Mouse (Mus musculus) C2C12 (cell line): ENCODE results near the gene Frg2f1. TPM values are rescaled to one million over a fixed set of nuclear protein-coding genes. Genes with fewer than 3 reads are reported as not detected.
A peak's percentile ranks its signal among the peaks of the same experiment; 100 is the strongest.
"Not testable (repeated sequence)": the region's sequence is repeated elsewhere in the genome, so short reads cannot be mapped to it uniquely, and the experiment has no call there.

Experiments used
- H3K27me3 ChIP-seq: one replicate; pipeline ENCODE4 v1.6.1; 2011; ENCODE audit not compliant: control insufficient read depth, insufficient read depth, insufficient read length
- H3K36me3 ChIP-seq: one replicate; pipeline ENCODE4 v1.6.1; 2011; ENCODE audit not compliant: control insufficient read depth, insufficient read depth
- H3K4me3 ChIP-seq: one replicate; pipeline ENCODE4 v1.5.1; 2011; ENCODE audit warnings: mild to moderate bottlenecking, control low read depth; ENCODE audit not compliant: poor library complexity, insufficient read depth, severe bottlenecking
- H3K79me2 ChIP-seq: one replicate; pipeline ENCODE4 v1.6.1; 2011; ENCODE audit not compliant: control insufficient read depth, insufficient read depth
- H3K79me3 ChIP-seq: one replicate; pipeline ENCODE4 v1.6.1; 2011; ENCODE audit warnings: low read depth, control low read depth
- H3ac ChIP-seq: one replicate; pipeline ENCODE3; 2011; ENCODE audit warnings: low read depth; ENCODE audit not compliant: control insufficient read depth, insufficient read length
- CEBPB ChIP-seq: IDR thresholded peaks from one replicate; pipeline ENCODE4 v1.6.1; 2011; ENCODE audit warnings: low read depth, mild to moderate bottlenecking, control low read depth, moderate library complexity
- CTCF ChIP-seq: IDR thresholded peaks from one replicate; pipeline ENCODE4 v1.5.1; 2011; ENCODE audit not compliant: control insufficient read depth, insufficient read depth, insufficient read length
- FOSL1 ChIP-seq: IDR thresholded peaks from one replicate; pipeline ENCODE4 v1.8.0; 2011; ENCODE audit warnings: mild to moderate bottlenecking, low read length; ENCODE audit not compliant: poor library complexity, insufficient read depth, severe bottlenecking
- MAX ChIP-seq: IDR thresholded peaks from one replicate; pipeline ENCODE4 v1.6.1; 2011; ENCODE audit warnings: mild to moderate bottlenecking, control low read depth
- MYOD1 ChIP-seq: IDR thresholded peaks from one replicate; pipeline ENCODE4 v1.6.1; 2011; ENCODE audit warnings: low read depth; ENCODE audit not compliant: control insufficient read depth, insufficient read length
- MYOG ChIP-seq: IDR thresholded peaks from one replicate; pipeline ENCODE4 v1.6.1; 2011; ENCODE audit not compliant: control insufficient read depth, insufficient read length; ENCODE audit errors: extremely low read depth
- USF1 ChIP-seq: IDR thresholded peaks from one replicate; pipeline ENCODE4 v1.6.1; 2011; ENCODE audit warnings: low read depth, mild to moderate bottlenecking, control low read depth, moderate library complexity
- polyA plus RNA-seq: library from polyadenylated mRNA; unstranded; fragments of >200 nt; fragmentation: generic; extraction: Trizol; gene quantifications from one replicate; pipeline ENCODE4 v1.2.1, GENCODE M21; 2012; ENCODE audit warnings: missing spikeins

Frg2f1 gene
- polyA plus RNA-seq, 1 experiment = 2.0 TPM

- Histone ChIP-seq H3K27me3 (no peaks in the 10 kb centered on the region), H3K4me3 (no peak overlapping the region), H3K36me3 (peaks cover 19% of the 10 kb centered on the region), H3K79me3 (peaks cover 80% of the 10 kb centered on the region), H3ac (no peak overlapping the region), H3K79me2 (peaks cover 92% of the 10 kb centered on the region)
- TF ChIP-seq FOSL1 = no peak
- no peak for TF ChIP-seq CEBPB
- TF ChIP-seq MYOD1 = no peak
- TF ChIP-seq USF1 = no peak
- TF ChIP-seq CTCF = no peak
- no peak for TF ChIP-seq MAX
- no peak for TF ChIP-seq MYOG
Measured at GRCm38 (mm10) chr4:119563136-119563535, 23.8 kb upstream of the Frg2f1 start.

- H3K27me3 ChIP-seq = no peaks in the 10 kb centered on the region
- peaks cover 100% of the 10 kb centered on the region for H3K79me2 ChIP-seq
- H3K36me3 ChIP-seq = peaks cover 4% of the 10 kb centered on the region
- H3K4me3 ChIP-seq = no peak overlapping the region
- TF ChIP-seq MYOD1 = no peak
- TF ChIP-seq USF1 = no peak
- no peak for TF ChIP-seq CTCF
- H3ac ChIP-seq = no peak overlapping the region
- peaks cover 96% of the 10 kb centered on the region for H3K79me3 ChIP-seq
Measured at GRCm38 (mm10) chr4:119555466-119555865, 16.1 kb upstream of the Frg2f1 start.

- no peak for TF ChIP-seq FOSL1
- no peak for TF ChIP-seq MYOG
- no peak for TF ChIP-seq USF1
- TF ChIP-seq CTCF = no peak
- TF ChIP-seq MYOD1 = no peak
- TF ChIP-seq CEBPB = no peak
- TF ChIP-seq MAX = no peak
- Histone ChIP-seq H3ac (no peak overlapping the region), H3K79me3 (peaks cover 92% of the 10 kb centered on the region), H3K27me3 (no peaks in the 10 kb centered on the region), H3K36me3 (peaks cover 7% of the 10 kb centered on the region), H3K4me3 (no peak overlapping the region), H3K79me2 (peaks cover 100% of the 10 kb centered on the region)
Measured at GRCm38 (mm10) chr4:119550864-119551263, 11.5 kb upstream of the Frg2f1 start.

- peaks cover 61% of the 10 kb centered on the region for H3K79me2 ChIP-seq
- TF ChIP-seq MYOG (no peak), USF1 (no peak), CTCF (no peak), CEBPB (no peak), MYOD1 (no peak), MAX (no peak), FOSL1 (no peak)
- no peaks in the 10 kb centered on the region for H3K36me3 ChIP-seq
- H3K4me3 ChIP-seq = peak overlapping the region; percentile 78
- H3ac ChIP-seq = peak overlapping the region; percentile 22
- H3K79me3 ChIP-seq = peaks cover 50% of the 10 kb centered on the region
- H3K27me3 ChIP-seq = no peaks in the 10 kb centered on the region
Measured at GRCm38 (mm10) chr4:119540533-119540890, 1.2 kb upstream of the Frg2f1 start.

GRCm38 (mm10) chr4:119539836-119540532, 655 bp upstream of the Frg2f1 start:
- H3K27me3 ChIP-seq = no peaks in the 10 kb centered on the region
- H3ac ChIP-seq = peak overlapping the region; percentile 88
- no peaks in the 10 kb centered on the region for H3K36me3 ChIP-seq
- peaks cover 55% of the 10 kb centered on the region for H3K79me2 ChIP-seq
- TF ChIP-seq FOSL1 (no peak), MYOD1 (no peak), USF1 (peak; percentile 75), CTCF (no peak), MYOG (no peak), MAX (peak; percentile 83), CEBPB (no peak)
- H3K4me3 ChIP-seq = peak overlapping the region; percentile 78
- peaks cover 45% of the 10 kb centered on the region for H3K79me3 ChIP-seq

- H3K79me3 ChIP-seq = peaks cover 23% of the 10 kb centered on the region
- no peak overlapping the region for H3ac ChIP-seq
- no peaks in the 10 kb centered on the region for H3K27me3 ChIP-seq
- H3K36me3 ChIP-seq = no peaks in the 10 kb centered on the region
- no peak for TF ChIP-seq MYOG
- TF ChIP-seq CEBPB = no peak
- TF ChIP-seq MAX = no peak
- TF ChIP-seq MYOD1 = no peak
- no peak for TF ChIP-seq FOSL1
- TF ChIP-seq USF1 = no peak
- peaks cover 30% of the 10 kb centered on the region for H3K79me2 ChIP-seq
- H3K4me3 ChIP-seq = no peak overlapping the region
Measured at GRCm38 (mm10) chr4:119537436-119537835, 1.9 kb downstream of the Frg2f1 start.

- peaks cover 15% of the 10 kb centered on the region for H3K79me3 ChIP-seq
- H3K36me3 ChIP-seq, H3K4me3 ChIP-seq, H3K27me3 ChIP-seq, H3ac ChIP-seq: not testable (repeated sequence)
- H3K79me2 ChIP-seq = peaks cover 22% of the 10 kb centered on the region
Measured at GRCm38 (mm10) chr4:119536615-119537014, 2.7 kb downstream of the Frg2f1 start, which contains the start of gene Foxj3. Foxj3 (plus strand) TSS chr4:119537004.
